Mouse (Mus musculus) midbrain, embryonic 15.5 days (tissue): ENCODE results near the gene 4930412O13Rik. TPM values are rescaled to one million over a fixed set of nuclear protein-coding genes. Genes with fewer than 3 reads are reported as not detected.

ENCODE experiments used
- ATAC-seq: fragments of 200-750 bp; cut with Nextera tagmentation; replicated peaks from 2 replicates; pipeline ENCODE4 v1.8.0; 2017; ENCODE audit warnings: moderate TSS enrichment
- H3K27ac ChIP-seq: fragments of 300-500 bp; sonication (generic); 2 replicates; pipeline ENCODE4 v1.5.1; 2015; ENCODE audit warnings: mild to moderate bottlenecking, inconsistent platforms
- H3K27me3 ChIP-seq: fragments of 300-500 bp; sonication (generic); replicated peaks from 2 replicates; pipeline ENCODE4 v1.6.1; 2015; ENCODE audit warnings: inconsistent platforms
- H3K36me3 ChIP-seq: fragments of 300-500 bp; sonication (generic); replicated peaks from 2 replicates; pipeline ENCODE4 v1.6.1; 2015; ENCODE audit warnings: inconsistent platforms
- H3K4me1 ChIP-seq: fragments of 300-500 bp; sonication (generic); 2 replicates; pipeline ENCODE4 v1.6.1; 2015; ENCODE audit warnings: inconsistent platforms
- H3K4me2 ChIP-seq: fragments of 300-500 bp; sonication (generic); 2 replicates; pipeline ENCODE4 v1.6.1; 2015; ENCODE audit warnings: inconsistent platforms, mild to moderate bottlenecking, moderate library complexity
- H3K4me3 ChIP-seq: fragments of 300-500 bp; sonication (generic); 2 replicates; pipeline ENCODE4 v1.5.1; 2015; ENCODE audit warnings: mild to moderate bottlenecking, inconsistent platforms
- H3K9ac ChIP-seq: fragments of 300-500 bp; sonication (generic); 2 replicates; pipeline ENCODE4 v1.6.1; 2015; ENCODE audit warnings: mild to moderate bottlenecking, inconsistent platforms
- H3K9me3 ChIP-seq: fragments of 300-500 bp; sonication (generic); 2 replicates; pipeline ENCODE4 v1.6.1; 2016; ENCODE audit warnings: inconsistent platforms
- WGBS: fragments of 180-500 bp; shearing (Covaris S2); methylation state at CpG from one replicate; pipeline ENCODE4 v1.1.7; 2015; ENCODE audit warnings: mixed read lengths; 5-methylcytosine and 5-hydroxymethylcytosine counted together
- polyA plus RNA-seq: library from polyadenylated mRNA; unstranded; fragments of >200 nt; fragmentation: Nextera tagmentation; extraction: Ambion mirVana; gene quantifications from 2 replicates; pipeline ENCODE4 v1.2.1, GENCODE M21; 2015

Gene 4930412O13Rik
- polyA plus RNA-seq: 1.3 and 2.2 TPM in 2 replicates

- H3K9ac ChIP-seq: peak within 1 kb of the TSS; percentile 41
- H3K4me1 ChIP-seq: peaks cover 29% of the 10 kb centered on the region
- WGBS: under 1% methylated on average over 34 of the region's 35 CpGs
- peak within 1 kb of the TSS; percentile 43 for H3K4me3 ChIP-seq
- H3K9me3 ChIP-seq: no peaks in the 10 kb centered on the region
- no peaks in the 10 kb centered on the region for H3K36me3 ChIP-seq
- peak within 1 kb of the TSS; percentile 67 for H3K4me2 ChIP-seq
- peak; percentile 5; the same call in 1 of the 2 replicates for ATAC-seq
- H3K27ac ChIP-seq: peak within 1 kb of the TSS; percentile 81
- H3K27me3 ChIP-seq: peaks cover 43% of the 10 kb centered on the region
These were observed at the start of gene 4930412O13Rik for GRCm38 (mm10) chr2:9881051-9881591. Gene 4930412O13Rik (plus strand): TSS chr2:9881252.

GRCm38 (mm10) chr2:9833712-9834111 lies 47.3 kb upstream of the 4930412O13Rik start:
- H3K9ac ChIP-seq: no peak overlapping the region
- no peaks in the 10 kb centered on the region for H3K9me3 ChIP-seq
- no peaks in the 10 kb centered on the region for H3K4me1 ChIP-seq
- H3K4me2 ChIP-seq: no peak overlapping the region
- H3K36me3 ChIP-seq: no peaks in the 10 kb centered on the region
- ATAC-seq: no peak
- no peaks in the 10 kb centered on the region for H3K27me3 ChIP-seq
- 89% methylated on average over 7 of the region's 7 CpGs for WGBS
- no peak overlapping the region for H3K4me3 ChIP-seq
- H3K27ac ChIP-seq: no peak overlapping the region

GRCm38 (mm10) chr2:9835195-9835594 lies 45.9 kb upstream of the 4930412O13Rik start:
- no peak overlapping the region for H3K4me3 ChIP-seq
- no peaks in the 10 kb centered on the region for H3K9me3 ChIP-seq
- H3K9ac ChIP-seq: no peak overlapping the region
- no peaks in the 10 kb centered on the region for H3K36me3 ChIP-seq
- 63% methylated on average over 7 of the region's 7 CpGs for WGBS
- no peaks in the 10 kb centered on the region for H3K27me3 ChIP-seq
- ATAC-seq: peak; percentile 52; the same call in 1 of the 2 replicates
- H3K4me2 ChIP-seq: no peak overlapping the region
- no peaks in the 10 kb centered on the region for H3K4me1 ChIP-seq
- no peak overlapping the region for H3K27ac ChIP-seq

- WGBS: 29% methylated on average over 13 of the region's 13 CpGs
- Histone ChIP-seq H3K9me3 (no peaks in the 10 kb centered on the region), H3K4me3 (no peak overlapping the region), H3K4me2 (peak overlapping the region; percentile 16; the same call in 1 of the 2 replicates), H3K27ac (0 out of 2 replicates have a peak overlapping the region, but pooled peaks have one; percentile 29), H3K9ac (peak overlapping the region; percentile 17; the same call in 1 of the 2 replicates), H3K27me3 (no peaks in the 10 kb centered on the region), H3K36me3 (no peaks in the 10 kb centered on the region), H3K4me1 (peaks cover 10% of the 10 kb centered on the region)
- ATAC-seq: peak; percentile 61
These were observed 28.0 kb upstream of the 4930412O13Rik start for GRCm38 (mm10) chr2:9852851-9853576.

- H3K36me3 ChIP-seq: no peaks in the 10 kb centered on the region
- no peak overlapping the region for H3K9ac ChIP-seq
- peaks cover 10% of the 10 kb centered on the region for H3K4me1 ChIP-seq
- no peaks in the 10 kb centered on the region for H3K9me3 ChIP-seq
- H3K27me3 ChIP-seq: no peaks in the 10 kb centered on the region
- no peak overlapping the region for H3K4me2 ChIP-seq
- ATAC-seq: no peak
- WGBS: 52% methylated on average over 4 of the region's 4 CpGs
- H3K4me3 ChIP-seq: no peak overlapping the region
- H3K27ac ChIP-seq: no peak overlapping the region
These were observed 25.2 kb upstream of the 4930412O13Rik start for GRCm38 (mm10) chr2:9855861-9856260.

- H3K4me2 ChIP-seq: no peak overlapping the region
- no peaks in the 10 kb centered on the region for H3K9me3 ChIP-seq
- ATAC-seq: no peak
These were observed 20.4 kb upstream of the 4930412O13Rik start for GRCm38 (mm10) chr2:9860698-9861097.

GRCm38 (mm10) chr2:9867092-9867825 lies 13.8 kb upstream of the 4930412O13Rik start:
- no peaks in the 10 kb centered on the region for H3K36me3 ChIP-seq
- H3K4me2 ChIP-seq: no peak overlapping the region
- no peak overlapping the region for H3K9ac ChIP-seq
- peaks cover 3% of the 10 kb centered on the region; the same call in 1 of the 2 replicates for H3K4me1 ChIP-seq
- 74% methylated on average over 12 of the region's 12 CpGs for WGBS
- H3K9me3 ChIP-seq: no peaks in the 10 kb centered on the region
- peaks cover 23% of the 10 kb centered on the region for H3K27me3 ChIP-seq
- no peak overlapping the region for H3K4me3 ChIP-seq
- no peak for ATAC-seq
- no peak overlapping the region for H3K27ac ChIP-seq

More at GRCm38 (mm10) chr2:9860698-9861097, 20.4 kb upstream of the 4930412O13Rik start:
- Histone ChIP-seq H3K36me3 (no peaks in the 10 kb centered on the region), H3K27me3 (no peaks in the 10 kb centered on the region), H3K4me3 (no peak overlapping the region), H3K9ac (no peak overlapping the region), H3K4me1 (no peaks in the 10 kb centered on the region), H3K27ac (no peak overlapping the region)
- 78% methylated on average over 5 of the region's 5 CpGs for WGBS

- Histone ChIP-seq H3K9ac (peak overlapping the region; percentile 32; the same call in 1 of the 2 replicates), H3K27ac (peak overlapping the region; percentile 53)
These were observed 9.8 kb upstream of the 4930412O13Rik start for GRCm38 (mm10) chr2:9871141-9871716.

GRCm38 (mm10) chr2:9871798-9872197 lies 9.3 kb upstream of the 4930412O13Rik start:
- Histone ChIP-seq H3K4me2 (peak overlapping the region; percentile 67), H3K27me3 (peaks cover 57% of the 10 kb centered on the region), H3K27ac (peak overlapping the region; percentile 53), H3K4me1 (peaks cover 7% of the 10 kb centered on the region; the same call in 1 of the 2 replicates), H3K4me3 (peak overlapping the region; percentile 43), H3K36me3 (no peaks in the 10 kb centered on the region), H3K9ac (peak overlapping the region; percentile 35), H3K9me3 (no peaks in the 10 kb centered on the region)
- ATAC-seq: no peak
- WGBS: 17% methylated on average over 6 of the region's 6 CpGs

More at GRCm38 (mm10) chr2:9871141-9871716, 9.8 kb upstream of the 4930412O13Rik start:
- 31% methylated on average over 4 of the region's 4 CpGs for WGBS
- peaks cover 7% of the 10 kb centered on the region; the same call in 1 of the 2 replicates for H3K4me1 ChIP-seq
- no peaks in the 10 kb centered on the region for H3K9me3 ChIP-seq
- H3K36me3 ChIP-seq: no peaks in the 10 kb centered on the region
- ATAC-seq: peak; percentile 48; the same call in 1 of the 2 replicates
- H3K4me3 ChIP-seq: peak overlapping the region; percentile 43
- peaks cover 57% of the 10 kb centered on the region for H3K27me3 ChIP-seq
- H3K4me2 ChIP-seq: peak overlapping the region; percentile 67

GRCm38 (mm10) chr2:9872682-9873081 lies 8.4 kb upstream of the 4930412O13Rik start:
- Histone ChIP-seq H3K4me1 (peaks cover 7% of the 10 kb centered on the region; the same call in 1 of the 2 replicates), H3K9ac (peak overlapping the region; percentile 35), H3K4me2 (peak overlapping the region; percentile 67), H3K27me3 (peaks cover 57% of the 10 kb centered on the region), H3K36me3 (no peaks in the 10 kb centered on the region), H3K4me3 (peak overlapping the region; percentile 43), H3K9me3 (no peaks in the 10 kb centered on the region), H3K27ac (peak overlapping the region; percentile 28)
- ATAC-seq: no peak
- 3% methylated on average over 12 of the region's 12 CpGs for WGBS

GRCm38 (mm10) chr2:9873757-9874156 lies 7.3 kb upstream of the 4930412O13Rik start:
- no peak for ATAC-seq
- H3K9ac ChIP-seq: peak overlapping the region; percentile 35; the same call in 1 of the 2 replicates
- H3K4me1 ChIP-seq: peaks cover 12% of the 10 kb centered on the region; the same call in 1 of the 2 replicates
- no peaks in the 10 kb centered on the region for H3K9me3 ChIP-seq
- H3K27me3 ChIP-seq: peaks cover 67% of the 10 kb centered on the region
- no peaks in the 10 kb centered on the region for H3K36me3 ChIP-seq
- peak overlapping the region; percentile 68 for H3K27ac ChIP-seq
- 11% methylated on average over 2 of the region's 2 CpGs for WGBS
- H3K4me3 ChIP-seq: peak overlapping the region; percentile 43
- peak overlapping the region; percentile 67 for H3K4me2 ChIP-seq
